Mouse (Mus musculus) C3H10T1/2 (cell line): ENCODE results near the gene Gm14597. TPM values are rescaled to one million over a fixed set of nuclear protein-coding genes. Genes with fewer than 3 reads are reported as not detected.

Experiments
- polyA plus RNA-seq, 2 experiments: library from polyadenylated mRNA; unstranded; fragments of >200 nt; fragmentation: generic; extraction: Trizol; gene quantifications; one replicate each; pipeline ENCODE4 v1.2.1; 2012; ENCODE audit warnings: missing spikeins in 2 of 2

The Gm14597 gene
- not detected for polyA plus RNA-seq

GRCm38 (mm10) chrX:53608879-53609278 lies at the start of gene Gm14597:
Gm14597 (minus strand) TSS chrX:53608979.

GRCm38 (mm10) chrX:53642980-53643961 lies 34.5 kb upstream of the Gm14597 start, which contains the start of gene Rtl8a:
Rtl8a (minus strand) TSS chrX:53643682.

GRCm38 (mm10) chrX:53607242-53608121 lies 1.3 kb downstream of the Gm14597 start, which contains the start of gene Rtl8c:
Rtl8c (plus strand) TSS chrX:53608032.

Other genes starting within 250 kb of the Gm14597 start
- gene Mospd1, start 238.5 kb downstream of the Gm14597 start, polyA plus RNA-seq, result 1 to 10 TPM in 1 of 2 experiments, under 1 TPM in 1; 0.28 to 3.1 TPM
- gene Etd, start 174.1 kb downstream of the Gm14597 start, polyA plus RNA-seq, result not detected
- gene Rtl8c, start 947 bp downstream of the Gm14597 start, polyA plus RNA-seq, result 1 to 10 TPM in 1 of 2 experiments, under 1 TPM in 1; 0.27 to 4.2 TPM
- gene Rtl8a, start 34.7 kb upstream of the Gm14597 start, polyA plus RNA-seq, result 100 to 1,000 TPM in 1 of 2 experiments, 10 to 100 TPM in 1; 68.1 to 123 TPM
- 100 to 1,000 TPM in 1 of 2 experiments, 10 to 100 TPM in 1; 67.4 to 140 TPM for gene Rtl8b, start 61.4 kb upstream of the Gm14597 start, polyA plus RNA-seq
- gene 4930502E18Rik, start 115.8 kb upstream of the Gm14597 start, polyA plus RNA-seq, result under 1 TPM in 1 of 2 experiments, not detected in 1; 0.01 TPM
- gene 1700013H16Rik, start 148.9 kb upstream of the Gm14597 start, polyA plus RNA-seq, result not detected
- under 1 TPM in 1 of 2 experiments, not detected in 1; 0.06 TPM for gene Zfp36l3, start 167.4 kb upstream of the Gm14597 start, polyA plus RNA-seq
- gene Xlr, start 188.7 kb upstream of the Gm14597 start, polyA plus RNA-seq, result 1 to 10 TPM in 1 of 2 experiments, under 1 TPM in 1; 0.66 to 4.6 TPM